Mouse (Mus musculus): ENCODE measurements around the gene Dcbld2. TPM values are rescaled to one million over a fixed set of nuclear protein-coding genes. Genes with fewer than 3 reads are reported as not detected.

Dcbld2 gene
- 10 to 100 TPM in 1 of 2 experiments, 1 to 10 TPM in 1; 9.4 to 12.8 TPM for total RNA-seq (2021)
- long read RNA-seq, experiment 1, full-length matches to known transcripts: 3 of 7 reads
- long read RNA-seq, experiment 1, partial matches to known transcripts: 1 of 7 reads
- long read RNA-seq, experiment 1, other reads (novel, unspliced or antisense): 3 of 7 reads
- long read RNA-seq, experiment 2, full-length matches to known transcripts: 1 of 3 reads
- long read RNA-seq, experiment 2, partial matches to known transcripts: 1 of 3 reads
- long read RNA-seq, experiment 2, other reads (novel, unspliced or antisense): 1 of 3 reads

DNA sequence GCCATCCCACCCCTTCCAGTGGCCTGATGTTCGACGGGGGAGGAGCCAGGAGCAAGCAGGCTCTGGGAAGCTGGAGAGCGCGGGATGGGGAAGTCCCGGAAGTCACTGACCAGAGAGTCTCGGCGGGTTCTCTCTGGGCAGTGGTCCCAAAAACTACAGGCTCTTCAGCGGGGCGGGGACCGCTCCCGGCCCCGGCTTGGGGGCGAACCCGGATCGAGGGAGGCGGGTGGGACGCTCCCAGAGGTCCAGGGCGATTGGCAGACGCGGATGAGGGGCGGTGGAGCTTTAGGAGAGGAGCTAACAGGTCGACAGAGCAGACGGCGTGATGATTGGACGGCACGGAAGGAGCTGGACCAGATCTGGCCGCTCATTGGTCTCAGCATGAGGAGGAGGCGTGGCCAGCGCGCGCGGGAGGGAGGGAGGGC is at the start of gene Dcbld2:
TSS of gene Dcbld2 (plus strand) at position 382 of the 425 bp plus-strand sequence.
- DNase-seq: peak; percentile 98

DNA sequence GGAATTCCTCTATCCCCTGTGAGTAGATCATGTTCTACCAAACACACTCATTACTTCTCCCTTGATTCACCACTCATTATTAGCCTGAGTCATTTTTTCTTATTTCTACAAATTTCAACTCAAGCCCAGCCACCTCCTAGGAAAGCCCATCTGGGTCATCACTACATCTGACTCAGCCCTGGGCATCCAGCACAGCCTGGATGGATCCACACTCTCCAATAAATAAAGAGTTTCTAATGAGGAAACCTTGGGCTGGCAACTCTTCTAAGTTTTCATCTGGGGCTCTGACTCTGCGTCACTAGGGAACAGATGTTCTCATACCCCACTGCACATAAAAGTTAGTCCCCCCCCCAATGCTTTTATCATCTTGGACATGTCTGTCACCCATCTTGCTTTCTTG is 31.1 kb upstream of the Dcbld2 start:
- no peak for DNase-seq

DNA sequence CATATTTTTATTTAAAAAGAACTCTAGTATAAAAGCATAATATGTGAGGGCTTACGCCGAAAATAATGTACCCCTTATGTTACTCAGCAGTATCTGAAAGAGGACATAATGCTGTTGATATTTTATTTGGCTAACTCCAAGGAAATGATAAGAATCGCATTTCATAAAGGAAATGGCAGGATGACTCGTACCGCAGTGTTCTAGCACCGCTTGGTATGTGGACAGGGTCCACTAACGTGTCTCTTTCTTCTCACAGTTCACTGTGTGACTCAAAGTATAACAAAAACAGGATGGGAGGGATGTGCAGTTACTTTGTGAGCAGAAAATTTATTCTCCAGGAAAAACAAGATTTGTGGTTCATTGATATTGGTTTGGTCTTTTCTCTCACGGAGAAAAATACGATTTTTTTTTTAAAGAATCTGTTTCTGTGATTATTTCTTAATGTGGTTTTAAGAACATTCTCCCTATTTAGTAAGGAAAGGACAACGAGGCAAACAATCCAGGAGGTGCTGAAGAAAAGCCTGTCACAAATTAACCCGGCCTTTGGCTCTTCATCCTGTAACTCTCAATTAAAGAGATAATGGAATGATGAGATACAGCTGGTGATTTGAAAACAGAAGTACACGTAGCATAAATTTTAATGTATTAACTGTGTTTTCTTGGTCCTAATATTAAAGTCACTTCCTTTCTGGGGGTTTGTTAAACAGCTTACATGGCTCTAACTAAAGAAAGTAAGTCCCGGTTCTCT is 30.3 kb upstream of the Dcbld2 start:
- DNase-seq: no peak

DNA sequence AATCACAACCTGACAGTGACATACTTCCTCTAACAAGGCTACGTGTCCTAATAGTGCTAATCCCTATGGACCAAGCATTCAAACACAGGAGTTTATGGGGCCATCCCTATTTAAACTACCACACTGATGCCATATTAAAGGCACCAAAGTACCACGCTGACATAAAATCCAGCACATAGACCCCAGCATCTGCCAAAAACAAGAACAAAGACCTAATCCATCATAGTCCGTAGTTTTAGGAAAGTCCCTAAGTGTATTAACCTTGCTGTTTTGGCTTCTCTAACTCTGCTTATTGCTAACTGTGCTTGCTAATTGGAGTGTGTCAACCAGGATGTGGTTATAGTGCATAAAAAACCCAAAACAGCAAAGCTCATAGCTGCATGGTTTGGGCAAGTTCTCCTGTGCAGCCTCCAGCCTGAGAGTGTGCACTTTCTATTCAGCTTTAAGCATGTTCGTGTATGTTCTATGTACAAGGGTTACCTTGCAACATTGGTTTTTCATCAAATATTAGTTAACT is 21.9 kb upstream of the Dcbld2 start:
- DNase-seq: no peak

DNA sequence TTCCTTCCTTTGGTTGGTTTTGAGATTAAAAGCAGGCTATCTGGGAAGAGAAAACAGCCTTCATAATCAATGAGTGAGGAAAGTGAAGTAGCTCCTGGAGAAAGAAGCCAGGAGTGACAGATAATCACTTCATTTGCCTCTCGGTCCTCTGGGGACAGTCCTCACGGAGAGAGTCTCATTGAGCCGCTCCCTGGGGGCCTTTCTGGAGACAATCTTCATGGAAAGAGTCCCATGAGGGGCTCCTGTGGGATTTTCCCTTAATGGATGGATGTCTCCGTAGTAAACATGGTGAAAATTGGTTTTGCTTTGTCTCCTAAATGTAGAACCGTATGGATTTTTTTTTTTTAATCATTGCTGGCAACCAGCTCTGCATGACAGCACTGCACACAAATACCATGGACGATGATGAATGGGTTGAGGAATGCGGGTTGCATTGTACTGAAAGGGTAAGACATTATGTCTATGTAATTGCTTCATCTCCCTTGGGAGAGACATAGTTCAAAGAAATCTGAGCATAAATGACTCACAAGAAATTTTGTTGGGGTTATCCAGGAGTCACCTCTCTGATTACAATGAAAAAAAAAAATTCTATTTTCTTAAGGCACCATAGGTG is 19.0 kb upstream of the Dcbld2 start:
- no peak for DNase-seq

DNA sequence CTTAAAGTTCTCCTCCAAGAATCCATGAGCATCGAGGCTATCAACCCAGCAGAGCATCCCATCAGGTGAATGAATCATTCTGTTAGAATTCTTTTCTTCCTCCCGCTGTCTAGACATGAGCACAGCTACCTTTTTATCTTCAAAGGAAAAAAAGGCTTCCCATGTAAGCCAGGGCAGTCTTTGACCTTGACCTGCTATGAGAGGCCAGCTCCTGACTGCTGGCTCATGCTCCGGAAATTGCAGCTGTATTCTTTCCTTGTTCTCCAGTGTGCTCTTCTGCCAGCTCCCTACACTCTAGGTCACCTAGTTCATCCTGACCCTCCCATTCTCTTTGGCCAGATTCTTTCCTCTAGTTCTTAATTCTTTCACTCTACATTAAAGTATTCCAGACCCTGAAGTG is 15.2 kb upstream of the Dcbld2 start:
- DNase-seq: no peak

DNA sequence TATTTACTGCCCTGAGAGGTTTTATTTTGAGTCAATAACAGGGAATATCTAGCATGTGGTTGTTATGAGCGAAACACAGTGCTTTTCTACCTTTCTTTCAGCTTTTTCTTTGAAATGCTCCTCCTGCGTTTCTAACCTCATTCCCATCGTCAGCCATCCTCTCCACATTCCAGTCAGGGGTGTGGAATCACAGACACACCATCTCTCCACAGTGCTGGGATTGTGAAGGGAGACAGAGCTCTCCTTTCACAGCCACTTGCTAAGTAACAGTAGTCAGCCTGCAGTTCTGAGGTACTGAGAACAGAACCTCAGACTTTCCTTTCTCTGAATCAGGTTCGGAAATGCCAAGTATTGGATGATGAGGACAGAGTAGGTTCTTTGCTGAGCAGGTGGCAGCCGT is 14.1 kb upstream of the Dcbld2 start:
- DNase-seq: no peak

DNA sequence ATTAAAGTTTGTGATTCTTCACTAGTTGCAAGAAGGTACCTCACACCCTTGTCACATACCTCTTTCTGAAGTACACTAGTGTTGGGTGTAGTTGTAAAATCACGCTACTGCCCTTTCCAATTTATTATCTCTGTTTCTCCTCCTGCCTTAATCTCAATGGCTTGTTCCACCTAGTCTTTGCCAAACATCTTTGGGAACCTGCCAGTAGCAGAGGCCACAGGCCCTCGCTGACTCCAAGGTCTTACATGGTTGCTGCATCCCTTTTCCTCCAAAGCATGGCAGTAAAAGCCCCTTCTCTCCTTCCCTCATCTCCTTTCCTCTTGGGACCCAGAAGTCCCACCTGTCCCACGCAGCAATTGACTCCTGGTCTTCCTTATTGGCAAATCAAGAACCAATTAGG is 9.6 kb upstream of the Dcbld2 start:
- DNase-seq: no peak

DNA sequence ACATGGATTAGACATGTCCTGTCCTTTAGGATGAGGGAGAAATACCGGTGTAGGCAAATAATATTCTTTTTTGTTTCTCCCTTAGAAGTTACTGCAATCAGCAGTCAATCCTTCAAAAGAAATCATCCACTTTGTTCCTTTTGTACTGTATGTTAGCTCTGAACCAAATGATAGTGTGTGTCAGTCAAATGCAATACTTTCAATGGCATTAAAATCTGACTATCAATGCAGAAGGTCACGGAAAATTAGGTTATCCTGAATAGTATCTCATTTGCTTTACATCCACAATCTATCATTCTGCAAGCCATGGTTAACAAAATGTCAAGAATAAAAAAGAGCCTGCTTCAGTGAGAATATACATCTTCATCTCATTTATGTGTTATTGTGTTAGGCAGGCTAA is 7.2 kb upstream of the Dcbld2 start:
- DNase-seq: no peak

DNA sequence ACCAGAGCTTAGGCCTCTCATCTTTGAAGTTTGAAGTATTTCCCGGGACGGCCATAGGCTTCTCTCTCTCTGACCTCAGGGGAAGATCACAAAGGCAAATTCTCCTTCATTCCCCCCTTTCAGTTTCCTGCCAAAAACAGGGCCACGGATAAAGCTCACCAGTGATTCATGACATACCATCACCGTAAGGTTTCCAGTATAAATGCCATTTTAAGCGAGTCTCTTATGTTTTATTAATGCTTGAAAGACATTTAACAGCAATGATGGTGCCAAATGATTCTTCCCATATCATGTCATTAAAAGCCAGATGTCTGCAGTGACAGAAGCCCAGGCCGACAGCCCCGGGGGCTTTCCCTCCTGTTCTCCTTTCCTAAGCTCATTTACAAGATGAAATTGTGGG is 3.6 kb upstream of the Dcbld2 start:
- no peak for DNase-seq

DNA sequence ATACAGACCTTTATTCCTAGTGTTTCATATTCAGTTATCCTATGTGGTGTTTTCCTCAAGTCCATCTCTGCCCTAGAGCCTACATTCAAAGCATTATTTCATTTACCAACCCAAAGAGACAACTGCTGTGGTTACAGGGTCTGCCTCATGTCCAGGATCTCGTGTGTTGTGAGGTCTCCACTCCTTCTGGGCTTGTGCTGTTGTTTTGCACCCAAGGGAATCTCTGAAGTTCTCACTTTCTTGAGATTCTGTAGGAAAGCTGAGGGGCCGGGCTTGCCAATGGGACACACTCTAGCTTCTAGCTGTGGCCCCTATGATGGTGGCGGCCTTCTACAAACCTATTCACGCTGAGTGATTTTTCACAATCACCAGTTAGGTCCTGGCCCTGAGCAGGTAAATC is 3.0 kb upstream of the Dcbld2 start:
- DNase-seq: no peak

DNA sequence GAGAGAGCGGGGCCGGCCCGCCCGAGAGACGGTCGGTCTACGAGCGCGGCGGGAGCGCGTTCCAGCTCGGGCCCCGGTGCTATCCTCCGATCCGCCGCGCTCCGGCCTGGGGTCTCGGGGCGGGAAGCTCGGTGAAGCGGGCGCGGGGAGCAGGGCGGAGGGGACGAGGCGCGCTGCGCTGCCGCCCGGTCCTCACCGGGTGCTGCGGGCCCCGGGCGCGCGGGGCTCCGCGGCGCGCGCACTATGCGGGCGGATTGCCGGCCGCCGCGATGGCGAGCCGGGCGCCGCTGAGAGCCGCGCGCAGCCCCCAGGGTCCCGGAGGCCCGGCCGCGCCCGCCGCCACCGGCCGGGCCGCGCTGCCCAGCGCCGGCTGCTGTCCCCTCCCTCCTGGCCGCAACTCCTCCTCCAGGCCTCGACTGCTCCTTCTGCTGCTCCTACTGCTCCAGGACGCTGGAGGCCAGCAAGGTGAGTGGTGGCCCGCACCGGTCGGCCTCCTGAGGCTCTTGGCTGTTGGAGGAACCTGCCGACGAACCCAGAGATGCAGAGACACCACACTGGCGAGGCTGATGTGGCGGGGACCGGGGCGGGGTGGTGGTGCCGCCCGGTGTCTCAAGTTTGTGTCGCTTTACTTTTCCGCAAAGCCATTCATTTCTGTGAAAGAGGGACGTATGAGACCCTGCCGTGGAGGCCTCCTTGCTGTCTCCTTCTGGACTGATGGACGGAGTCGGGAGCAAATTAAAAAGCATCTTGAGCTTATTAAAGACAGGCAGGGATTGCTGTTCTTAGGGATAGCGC is 441 bp downstream of the Dcbld2 start:
- peak; percentile 42 to 45 for DNase-seq

DNA sequence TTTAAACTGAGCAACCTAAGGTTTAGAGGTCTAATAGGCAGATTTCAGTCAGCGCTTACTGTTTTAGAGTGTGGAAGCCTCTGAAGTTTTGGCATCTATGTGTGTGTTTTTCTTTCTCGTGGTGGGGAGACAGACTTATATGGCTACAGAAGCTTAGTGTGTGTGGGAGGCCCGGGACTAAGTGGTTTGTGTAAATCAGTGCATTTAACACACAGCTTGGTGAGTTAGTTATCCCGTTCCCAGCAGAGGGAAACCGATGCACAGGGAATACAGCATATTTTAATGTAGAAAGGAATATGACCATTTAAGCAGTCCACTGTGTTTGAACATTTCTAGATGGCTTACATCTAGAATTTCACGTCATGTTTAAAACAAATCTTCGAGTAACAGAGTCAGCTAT is 1.6 kb downstream of the Dcbld2 start:
- no peak for DNase-seq

DNA sequence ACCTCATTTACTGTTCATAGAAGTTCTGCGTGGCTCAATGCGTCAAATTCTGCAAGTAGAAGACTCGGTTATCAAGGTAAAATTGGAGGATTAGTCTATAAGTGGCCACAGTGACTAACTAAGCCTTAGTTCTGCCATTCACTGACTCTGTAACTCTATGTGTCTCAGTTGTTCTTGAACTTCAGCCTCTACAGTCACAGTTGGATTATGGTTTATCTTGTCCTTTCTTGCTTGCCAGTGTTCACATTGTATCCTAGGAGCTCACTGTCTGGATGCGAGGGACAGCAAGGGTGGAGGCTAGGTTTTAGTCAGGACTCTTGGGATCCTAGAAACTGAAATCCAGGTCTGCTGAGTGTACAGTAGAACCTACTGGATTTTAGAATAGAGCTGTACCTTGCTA is 6.6 kb downstream of the Dcbld2 start:
- no peak for DNase-seq

DNA sequence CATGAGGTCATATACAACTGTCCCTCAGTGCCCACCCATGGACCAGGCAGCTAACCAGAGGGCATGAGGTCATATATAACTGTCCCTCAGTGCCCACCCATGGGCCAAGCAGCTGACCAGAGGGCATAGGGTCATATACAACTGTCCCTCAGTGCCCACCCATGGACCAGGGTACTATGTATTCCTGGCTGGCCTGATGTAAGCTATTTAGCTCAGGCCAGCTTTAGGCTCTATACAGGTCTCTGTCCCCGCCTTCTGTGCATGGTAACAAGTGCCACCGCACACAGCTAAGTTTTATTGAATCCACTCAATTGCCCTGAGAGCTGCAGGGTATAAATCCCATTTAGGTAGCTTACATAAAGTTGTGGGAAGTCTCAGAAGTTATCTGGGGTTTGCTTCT is 7.3 kb downstream of the Dcbld2 start:
- DNase-seq: no peak

DNA sequence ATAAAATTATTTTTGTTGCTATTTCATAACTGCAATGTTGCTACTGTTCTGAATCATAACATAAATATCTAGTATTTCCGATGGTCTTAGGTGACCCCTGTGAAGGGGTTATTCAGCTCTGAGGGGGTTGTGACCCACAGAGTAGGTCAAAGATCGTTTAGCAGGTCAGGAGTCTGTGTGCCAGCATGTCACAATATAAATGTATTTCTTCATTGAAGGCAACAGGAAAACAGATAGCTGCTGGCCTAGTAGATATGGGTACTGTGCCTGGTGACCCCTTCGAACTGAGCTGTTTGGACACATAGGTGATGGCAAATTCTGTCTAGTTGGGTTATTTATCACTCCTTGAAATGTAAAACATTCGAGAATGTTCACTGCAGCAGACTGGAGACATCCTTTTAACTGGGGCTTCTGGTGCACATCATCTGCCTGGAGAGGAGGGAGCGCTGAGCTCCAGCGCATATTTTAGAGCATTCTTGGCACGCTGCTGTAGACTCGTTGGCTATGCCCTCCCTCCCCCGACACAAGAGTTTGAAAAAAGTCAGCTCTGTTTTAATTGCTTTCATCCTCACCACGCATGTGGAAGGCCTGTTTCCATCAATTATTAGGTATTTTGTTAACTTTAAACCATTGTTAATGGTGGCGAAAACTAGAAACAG is 13.6 kb downstream of the Dcbld2 start:
- no peak for DNase-seq

DNA sequence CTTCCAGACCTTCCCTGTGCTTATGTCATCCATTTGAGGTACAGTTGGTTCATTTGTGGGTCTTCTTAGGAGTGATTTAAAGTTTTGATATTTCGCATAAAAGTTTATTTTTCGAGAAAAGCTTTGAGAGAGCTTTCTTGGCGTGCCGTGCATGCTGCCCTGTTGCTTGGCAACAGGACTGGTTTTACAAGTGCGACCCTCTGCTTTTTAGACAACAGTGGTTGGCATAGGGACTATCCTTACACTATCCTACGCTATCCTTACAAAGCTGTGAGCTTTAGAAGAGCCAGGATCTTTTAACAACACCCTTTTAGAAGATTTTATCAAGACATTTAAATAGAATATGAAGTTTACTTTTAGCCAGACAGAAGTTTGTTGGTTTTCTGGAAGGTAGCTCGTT is 22.0 kb downstream of the Dcbld2 start:
- no peak for DNase-seq

DNA sequence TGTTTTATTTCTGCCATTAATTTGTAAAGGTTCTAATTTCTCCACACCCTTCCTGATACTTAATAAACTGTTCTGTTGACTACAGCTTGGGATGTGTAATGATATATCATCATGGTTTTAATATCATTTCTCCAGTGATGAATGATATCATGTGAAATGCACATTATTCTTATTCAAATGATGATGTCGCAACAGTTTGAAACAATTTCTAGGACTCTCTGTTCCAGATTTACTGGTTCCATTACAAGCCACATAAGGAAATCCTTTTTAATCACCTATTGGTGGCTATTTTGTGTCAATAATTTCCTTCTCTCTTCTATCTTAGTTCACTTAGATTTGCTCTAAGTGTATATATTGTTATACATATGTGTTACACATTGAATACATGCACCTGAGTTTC is 24.1 kb downstream of the Dcbld2 start:
- no peak for DNase-seq

DNA sequence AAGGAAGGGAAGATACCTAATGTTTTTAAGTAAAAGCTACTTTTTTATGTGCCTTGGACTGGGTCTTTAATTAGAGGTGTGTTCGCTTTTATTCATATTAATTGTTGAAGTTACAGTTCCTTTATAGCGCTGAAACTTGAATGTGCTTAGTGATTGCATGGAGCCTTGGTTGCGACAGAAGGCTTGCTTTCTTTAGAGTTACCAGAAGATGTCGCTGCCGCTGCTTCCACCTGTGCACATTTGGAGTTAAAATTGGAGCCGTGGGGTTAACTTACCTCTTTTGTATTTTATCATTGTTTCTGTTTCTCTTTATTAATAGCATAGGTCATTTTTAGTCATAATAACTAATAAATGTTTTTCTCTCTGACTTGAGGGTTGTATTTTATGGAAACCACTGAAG is 36.5 kb downstream of the Dcbld2 start:
- no peak for DNase-seq

DNA sequence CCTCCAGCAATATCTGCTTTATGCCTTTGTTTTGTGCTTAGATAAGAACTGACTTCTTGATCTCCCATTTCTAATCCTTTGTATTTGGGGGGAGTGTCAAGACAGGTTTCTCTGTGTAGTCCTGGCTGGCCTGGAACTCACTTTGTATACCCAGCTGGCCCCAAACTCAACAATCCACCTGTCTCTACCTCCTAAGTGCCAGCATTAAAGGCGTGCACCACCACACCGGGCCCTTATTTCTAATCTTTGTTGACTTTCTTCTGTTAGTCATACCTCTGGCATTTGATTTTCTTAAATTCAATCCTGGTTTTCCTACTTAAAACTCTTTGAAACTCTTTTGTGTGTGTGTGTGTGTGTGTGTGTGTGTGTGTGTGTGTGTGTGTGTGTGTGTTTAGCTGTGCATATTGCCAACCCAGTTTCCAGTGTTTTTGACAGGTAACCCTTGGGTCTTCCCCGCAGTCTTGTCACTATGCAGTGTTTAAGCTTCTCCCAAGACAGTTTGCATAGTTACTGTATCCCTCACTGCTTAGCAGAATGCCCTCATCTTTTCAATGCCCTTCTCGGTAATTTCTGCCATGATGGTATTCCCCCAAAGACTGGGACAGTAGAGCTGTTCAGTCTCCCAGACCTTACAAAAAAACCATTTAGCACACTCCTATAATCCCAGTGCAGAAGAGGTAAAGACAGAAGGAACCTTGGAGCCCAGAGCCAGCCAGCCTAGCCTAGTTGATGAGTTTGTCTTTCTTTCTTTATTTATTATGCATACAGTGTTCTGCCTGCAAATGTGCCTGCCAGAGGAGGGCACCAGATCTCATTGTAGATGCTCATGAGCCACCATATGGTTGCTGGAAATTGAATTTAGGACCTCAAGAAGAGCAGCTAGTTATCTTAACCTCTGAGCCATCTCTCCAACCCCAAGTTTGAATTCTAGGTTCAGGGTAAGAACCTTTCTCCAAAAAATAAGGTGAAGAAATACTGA is 38.3 kb downstream of the Dcbld2 start:
- no peak for DNase-seq

DNA sequence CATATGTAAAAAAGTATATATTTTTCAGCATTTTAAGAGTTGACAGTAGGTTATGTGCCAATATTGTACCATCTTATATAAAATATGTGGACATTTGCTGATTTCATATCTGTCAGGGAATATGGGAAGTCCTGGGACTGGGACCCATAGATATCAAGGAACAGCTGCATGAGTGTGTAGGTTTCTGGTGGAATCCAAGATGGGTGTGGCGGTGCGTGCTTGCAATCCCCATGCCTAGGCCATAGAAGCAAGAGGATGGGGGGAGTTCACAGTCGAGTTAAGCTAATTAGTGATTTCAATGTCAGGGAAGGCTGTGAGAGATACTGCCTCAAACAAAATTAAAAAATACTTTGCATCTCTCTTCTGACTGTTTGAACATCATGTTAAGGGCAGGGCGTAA is 40.8 kb downstream of the Dcbld2 start:
- DNase-seq: no peak
